Mouse (Mus musculus) 3T3-L1 (cell line): Measurements from ENCODE around the gene Olfr868.

ENCODE experiments used
- DNase-seq: peaks from one replicate; pipeline ENCODE4 v3.0.0-alpha.2; 2015; ENCODE audit warnings: low read depth, low spot score

Olfr868 gene

DNA sequence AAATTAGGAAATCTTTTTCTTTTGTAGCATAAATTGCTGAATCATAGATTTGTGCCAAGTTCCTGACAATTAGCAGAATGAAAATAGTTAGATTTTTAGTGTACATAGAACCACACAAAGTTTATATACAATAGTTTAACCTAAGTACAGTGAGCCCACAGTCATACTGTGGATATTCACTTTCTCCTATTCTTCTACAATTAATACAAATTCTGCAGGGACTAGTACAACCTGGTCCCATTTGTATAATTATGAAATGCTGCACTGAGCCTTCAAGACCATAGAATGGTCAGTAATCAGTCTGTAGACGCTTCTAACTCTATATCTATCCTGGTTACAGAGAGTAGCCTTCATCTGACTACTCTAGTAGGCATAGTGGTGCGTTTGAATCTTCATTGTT, at the start of gene Olfr868:
TSS of gene Olfr868 (plus strand) at position 301 of the 400 bp plus-strand sequence.
- no peak for DNase-seq

DNA sequence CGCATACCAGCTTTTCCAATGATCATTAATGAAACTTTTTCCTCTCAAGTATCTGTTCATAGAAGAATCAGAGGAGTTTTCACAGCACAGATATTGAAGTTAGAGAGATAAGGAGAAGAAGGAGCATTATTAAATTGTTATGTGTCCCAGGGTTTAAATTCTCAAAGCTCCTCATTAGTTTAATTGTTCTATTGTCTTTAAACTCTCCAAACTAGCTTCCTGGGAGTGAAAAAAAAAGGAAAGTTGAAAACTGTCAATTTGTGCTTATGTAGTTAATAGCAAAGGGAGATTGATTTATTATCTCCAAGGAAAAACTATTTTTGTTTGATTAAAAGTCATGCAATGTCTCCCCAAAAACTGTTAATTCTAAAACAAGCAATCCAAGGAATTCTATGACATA, 41.0 kb upstream of the Olfr868 start, which contains the start of gene Olfr867:
TSS of gene Olfr867 (minus strand) at position 101 of the 400 bp plus-strand sequence.
- no peak for DNase-seq

DNA sequence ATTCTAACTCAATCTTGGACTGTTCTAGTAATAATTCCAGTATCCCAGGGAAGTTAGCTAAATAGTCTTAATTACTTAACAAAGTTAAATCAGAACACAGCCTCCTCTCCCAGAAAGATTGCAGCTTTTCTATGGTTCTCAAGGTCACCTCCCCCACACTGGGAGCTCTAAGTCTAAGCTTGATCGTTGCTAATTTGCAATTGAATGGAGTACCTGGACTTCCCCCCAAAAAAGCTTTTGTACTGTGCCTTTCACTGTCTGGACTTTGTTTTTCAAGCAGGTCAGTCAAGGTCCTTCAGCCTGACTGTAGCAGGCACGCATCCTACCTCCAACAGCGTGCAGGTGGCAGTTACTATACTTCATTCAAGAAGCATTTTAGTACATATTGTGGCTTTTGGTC, 28.2 kb upstream of the Olfr868 start:
- no peak for DNase-seq

DNA sequence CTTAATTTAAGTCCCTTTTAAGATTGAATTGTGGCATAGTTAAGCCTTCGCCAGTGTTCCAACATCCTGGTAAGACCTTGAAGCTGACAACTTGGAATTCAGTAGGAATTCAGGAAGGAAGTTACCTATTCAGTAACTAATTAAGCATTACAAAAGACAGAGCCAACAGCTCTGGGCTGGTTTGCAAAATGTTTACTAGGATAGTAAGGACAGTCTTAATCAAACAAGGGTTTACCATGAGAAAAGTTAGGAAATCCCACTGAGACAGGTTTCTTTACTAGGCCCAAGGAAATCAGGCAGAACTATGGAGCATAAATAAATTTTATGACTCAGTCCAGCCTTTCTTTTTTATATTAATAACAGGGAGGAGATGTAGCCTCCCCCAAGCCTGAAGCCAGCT, 27.1 kb upstream of the Olfr868 start:
- no peak for DNase-seq

DNA sequence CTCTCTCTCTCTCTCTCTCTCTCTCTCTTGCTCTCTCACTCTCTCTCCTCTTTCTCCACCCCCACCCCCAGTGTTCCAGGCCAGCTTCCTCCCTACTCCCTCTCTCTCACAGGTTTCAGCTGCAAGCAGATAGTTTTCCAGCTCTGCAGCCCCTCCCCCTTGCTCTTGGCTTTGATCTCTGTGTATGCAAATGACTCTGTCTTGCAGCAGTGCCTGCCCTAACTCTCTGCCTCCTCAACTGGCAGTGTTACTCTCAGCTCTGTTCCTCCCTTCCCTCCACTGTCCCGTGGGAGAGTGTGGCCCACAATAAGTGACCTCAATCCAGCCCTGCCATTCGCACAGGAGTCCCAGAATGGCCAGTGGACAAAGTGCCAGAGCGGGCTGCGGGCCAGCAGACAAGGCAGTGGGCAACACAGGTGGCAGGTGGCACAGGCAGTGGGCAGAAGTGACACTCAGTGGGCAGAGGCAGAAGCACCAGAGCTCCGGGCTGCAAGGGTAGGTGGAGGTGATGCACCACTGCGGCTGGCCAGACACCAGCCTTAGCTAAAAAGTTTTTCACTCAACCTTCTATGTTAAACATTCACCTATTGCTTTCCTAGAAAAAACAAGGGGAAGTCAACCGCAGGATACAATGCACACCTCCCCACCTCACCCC, 24.8 kb upstream of the Olfr868 start:
- no peak for DNase-seq

DNA sequence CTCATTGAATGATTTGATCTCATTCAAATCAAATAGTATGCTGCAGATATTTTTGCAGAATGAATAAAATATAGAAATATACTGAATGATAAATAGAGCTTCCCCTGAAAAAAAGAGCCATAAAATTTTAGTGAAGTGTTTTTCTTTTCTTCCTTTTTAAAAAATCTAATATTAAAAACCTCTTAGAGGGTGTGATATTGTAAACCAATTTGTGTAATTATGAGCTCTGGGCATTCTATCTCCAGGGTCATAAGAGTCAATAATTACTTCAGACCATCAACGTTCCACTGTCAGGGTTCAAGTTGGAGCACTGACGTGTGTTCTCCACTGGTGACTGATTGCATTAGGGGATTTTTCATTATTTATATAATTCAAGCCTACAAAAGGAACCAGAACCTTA, 30.3 kb downstream of the Olfr868 start, which contains the start of gene Olfr869:
TSS of gene Olfr869 (plus strand) at position 301 of the 400 bp plus-strand sequence.
- no peak for DNase-seq

DNA sequence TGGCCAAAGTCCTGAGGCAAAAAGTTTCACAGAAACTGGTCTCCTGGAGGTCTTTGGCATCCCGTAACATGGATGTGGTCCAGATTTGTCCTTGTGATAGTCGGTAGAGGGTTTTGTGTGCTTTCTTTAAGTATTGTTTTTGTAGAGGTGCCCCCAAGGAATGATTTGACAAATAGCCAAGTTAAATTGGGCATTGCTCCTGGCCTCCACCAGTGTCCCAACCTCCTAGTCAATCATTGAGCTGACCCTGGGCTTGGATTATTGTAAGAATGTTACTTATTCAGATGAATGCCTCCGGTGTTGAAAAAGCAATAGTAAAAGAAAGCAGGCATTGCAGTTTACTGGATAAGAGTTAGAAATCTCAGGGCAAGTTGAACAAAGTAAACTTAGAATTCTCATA, 51.3 kb downstream of the Olfr868 start:
- DNase-seq = no peak
